Mouse (Mus musculus) lung, adult 18-20 months (tissue): ENCODE measurements at regions not wholly inside any gene's neighbourhood (a gene's known extent, or its start where the extent isn't known, plus 50 kb on each side); places are given as distances from the start of the nearest gene placed in this dataset.
"Not testable (repeated sequence)": the region's sequence is repeated elsewhere in the genome, so short reads cannot be mapped to it uniquely, and the experiment has no call there.

Experiments used
- DNase-seq, 2 experiments: peaks; one replicate each; pipeline ENCODE4 v3.0.0; 2022; ENCODE audit warnings: mixed read lengths in 2 of 2

- DNase-seq: no peak
These were observed 168.5 kb upstream of the Pgr start for GRCm38 (mm10) chr9:8731141-8731540.

- DNase-seq: no peak
These were observed 166.1 kb upstream of the Pgr start for GRCm38 (mm10) chr9:8733485-8733884.

GRCm38 (mm10) chr9:8740190-8740589, 159.4 kb upstream of the Pgr start:
- DNase-seq: no peak

- no peak for DNase-seq
These were observed 149.8 kb upstream of the Pgr start for GRCm38 (mm10) chr9:8749878-8750277.

GRCm38 (mm10) chr9:8760876-8761275, 138.8 kb upstream of the Pgr start:
- DNase-seq: no peak

- not testable (repeated sequence) for DNase-seq
These were observed 130.2 kb upstream of the Pgr start for GRCm38 (mm10) chr9:8769398-8769797.

GRCm38 (mm10) chr9:8769996-8770395, 129.6 kb upstream of the Pgr start:
- DNase-seq: no peak

GRCm38 (mm10) chr9:8781336-8781735, 118.3 kb upstream of the Pgr start:
- not testable (repeated sequence) for DNase-seq

GRCm38 (mm10) chr9:8814236-8814635, 85.4 kb upstream of the Pgr start:
- DNase-seq: no peak

- no peak for DNase-seq
These were observed 75.8 kb upstream of the Pgr start for GRCm38 (mm10) chr9:8823719-8824371.

GRCm38 (mm10) chr9:8832150-8832549, 67.5 kb upstream of the Pgr start:
- DNase-seq: peak; percentile 24 to 59

GRCm38 (mm10) chr9:8837073-8837472, 62.6 kb upstream of the Pgr start:
- no peak for DNase-seq

GRCm38 (mm10) chr9:8838356-8838755, 61.3 kb upstream of the Pgr start:
- DNase-seq: no peak

- no peak for DNase-seq
These were observed 60.7 kb upstream of the Pgr start for GRCm38 (mm10) chr9:8838891-8839290.
